Mouse (Mus musculus): ENCODE data around the gene Dnajc10.

GRCm38 (mm10) chr2:80398595-80399099 is 83.4 kb downstream of the Dnajc10 start:
- TF ChIP-seq CTCF (IDR thresholded peaks at IDR 0.05), result no peak
- no peak for TF ChIP-seq EP300 (IDR thresholded peaks at IDR 0.05)
